Mouse (Mus musculus): ENCODE measurements around the gene Tbl3. TPM values are rescaled to one million over a fixed set of nuclear protein-coding genes. Genes with fewer than 3 reads are reported as not detected.

The Tbl3 gene
- polyA plus RNA-seq (2015; fragmentation: Nextera tagmentation; extraction: Ambion mirVana) = 29.3 and 29.5 TPM in 2 replicates

GRCm38 (mm10) chr17:24706982-24707800 lies at the start of gene Tbl3:
Gene Tbl3, minus strand, starts transcription at chr17:24707660.
- peak; percentile 86 for ATAC-seq (ENCODE audit: low read depth)
- H3K27ac ChIP-seq (ENCODE audit: low read length) = peak within 1 kb of the TSS; percentile 83
- WGBS (ENCODE audit: insufficient replicate concordance) = 1% methylated on average over 32 of the region's 32 CpGs
- peak within 1 kb of the TSS; percentile 82 for H3K4me2 ChIP-seq (ENCODE audit: low read depth, low read length)
- H3K4me1 ChIP-seq (ENCODE audit: control insufficient read depth, low read depth, low read length) = peaks cover 20% of the 10 kb centered on the region
- peak within 1 kb of the TSS; percentile 73 for H3K4me3 ChIP-seq (ENCODE audit: low read depth, low read length)
- H3K27me3 ChIP-seq (ENCODE audit: control insufficient read depth, insufficient read depth, low read depth, low read length) = no peaks in the 10 kb centered on the region
- H3K36me3 ChIP-seq (ENCODE audit: control insufficient read depth, insufficient read depth) = peaks cover 9% of the 10 kb centered on the region
- peak within 1 kb of the TSS; percentile 66 for H3K9ac ChIP-seq (ENCODE audit: low read depth, low read length)
- no peaks in the 10 kb centered on the region for H3K9me3 ChIP-seq (replicated peaks; ENCODE audit: control insufficient read depth, low read length)

DNA sequence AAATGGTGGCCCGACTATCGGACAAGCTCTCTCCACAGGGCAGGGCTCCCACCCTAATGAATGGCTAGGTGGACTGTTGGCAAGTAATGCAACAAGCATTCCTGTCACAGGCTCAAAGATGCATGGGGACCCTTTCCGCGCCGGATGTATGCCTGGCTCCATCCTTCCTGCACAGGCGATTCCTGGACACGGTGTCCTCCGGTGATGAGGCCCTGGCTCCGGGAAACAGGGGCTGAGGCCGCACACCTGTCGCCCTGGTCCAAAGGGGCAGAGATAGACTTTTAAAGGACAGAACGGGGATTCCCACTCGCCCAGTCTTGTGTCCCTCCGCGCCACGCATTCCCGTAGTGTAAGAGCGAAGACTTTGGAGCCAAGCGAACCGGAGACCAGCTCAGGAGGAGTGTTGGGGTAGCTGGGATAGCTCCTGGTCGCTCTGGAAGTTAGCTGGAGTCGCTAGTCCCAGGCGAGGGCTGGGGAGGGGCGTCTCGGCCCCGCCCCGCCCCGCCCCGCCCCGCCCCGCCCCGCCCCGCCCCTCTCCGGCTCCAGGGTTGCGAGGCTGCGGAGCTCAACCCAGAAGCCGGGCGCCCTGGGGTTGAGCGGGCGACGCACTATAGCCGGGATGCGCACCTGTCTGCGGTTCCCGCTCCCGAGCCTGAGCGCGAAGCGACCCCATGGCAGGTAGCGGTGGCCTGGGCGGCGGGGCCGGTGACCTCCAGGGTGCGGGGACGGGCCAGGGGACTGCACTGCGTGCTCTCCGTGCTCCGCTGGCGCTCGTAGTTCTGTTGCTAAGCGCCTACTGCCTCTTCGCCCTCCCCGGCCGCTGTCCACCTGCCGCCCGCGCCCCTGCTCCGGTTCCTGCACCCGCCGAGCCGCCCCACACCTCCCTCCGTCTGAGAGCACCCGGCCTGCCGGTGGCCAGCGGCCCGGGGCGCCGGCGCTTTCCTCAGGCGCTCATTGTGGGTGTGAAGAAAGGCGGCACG lies 45.2 kb upstream of the Tbl3 start, which contains the start of gene Hs3st6:
Hs3st6 (plus strand) TSS at position 574 of the 980 bp plus-strand sequence.
- peak; percentile 79 for ATAC-seq (ENCODE audit: low read depth)
- no peak within 1 kb of the TSS for H3K9ac ChIP-seq (ENCODE audit: low read depth, low read length)
- H3K4me2 ChIP-seq (ENCODE audit: low read depth, low read length) = peak within 1 kb of the TSS; percentile 70
- no peaks in the 10 kb centered on the region for H3K36me3 ChIP-seq (ENCODE audit: control insufficient read depth, insufficient read depth)
- peak within 1 kb of the TSS; percentile 53 for H3K4me3 ChIP-seq (ENCODE audit: low read depth, low read length)
- 1% methylated on average over 64 of the region's 82 CpGs for WGBS (ENCODE audit: insufficient replicate concordance)
- H3K4me1 ChIP-seq (ENCODE audit: control insufficient read depth, low read depth, low read length) = peaks cover 11% of the 10 kb centered on the region
- H3K9me3 ChIP-seq (replicated peaks; ENCODE audit: control insufficient read depth, low read length) = no peaks in the 10 kb centered on the region
- H3K27me3 ChIP-seq (ENCODE audit: control insufficient read depth, insufficient read depth, low read depth, low read length) = peaks cover 59% of the 10 kb centered on the region
- no peak within 1 kb of the TSS for H3K27ac ChIP-seq (ENCODE audit: low read length)

GRCm38 (mm10) chr17:24751528-24751927 lies 44.1 kb upstream of the Tbl3 start:
- Histone ChIP-seq H3K27ac (ENCODE audit: low read length) (no peak overlapping the region), H3K36me3 (ENCODE audit: control insufficient read depth, insufficient read depth) (no peaks in the 10 kb centered on the region), H3K9me3 (replicated peaks; ENCODE audit: control insufficient read depth, low read length) (no peaks in the 10 kb centered on the region), H3K9ac (ENCODE audit: low read depth, low read length) (no peak overlapping the region), H3K4me2 (ENCODE audit: low read depth, low read length) (no peak overlapping the region), H3K27me3 (ENCODE audit: control insufficient read depth, insufficient read depth, low read depth, low read length) (peaks cover 63% of the 10 kb centered on the region), H3K4me3 (ENCODE audit: low read depth, low read length) (no peak overlapping the region), H3K4me1 (ENCODE audit: control insufficient read depth, low read depth, low read length) (peaks cover 11% of the 10 kb centered on the region)
- WGBS (ENCODE audit: insufficient replicate concordance) = 17% methylated on average over 4 of the region's 4 CpGs
- ATAC-seq (ENCODE audit: low read depth) = no peak

DNA sequence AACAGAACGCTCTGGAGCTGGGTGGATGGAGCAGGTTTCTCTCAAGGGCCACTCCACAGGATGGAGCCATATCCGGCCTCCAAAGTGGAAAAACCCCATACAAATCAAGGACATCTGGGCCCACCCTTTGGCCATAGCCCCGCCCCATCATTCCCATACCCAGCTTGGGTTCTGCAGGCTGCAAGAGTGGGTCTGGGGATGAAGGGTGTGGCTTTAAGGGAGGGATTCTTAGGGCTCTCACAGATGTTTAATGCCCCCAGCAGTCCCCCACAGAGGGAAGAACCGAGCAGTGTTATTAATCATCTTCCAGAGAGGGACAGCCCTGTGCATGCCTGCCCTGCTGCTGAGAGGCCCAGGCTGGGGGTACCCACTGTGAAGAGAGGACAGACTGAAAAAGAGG lies 39.5 kb upstream of the Tbl3 start:
- Histone ChIP-seq H3K9me3 (replicated peaks; ENCODE audit: control insufficient read depth, low read length) (no peaks in the 10 kb centered on the region), H3K4me1 (ENCODE audit: control insufficient read depth, low read depth, low read length) (no peaks in the 10 kb centered on the region; the same call in 1 of the 2 replicates), H3K4me2 (ENCODE audit: low read depth, low read length) (no peak overlapping the region), H3K27ac (ENCODE audit: low read length) (no peak overlapping the region), H3K4me3 (ENCODE audit: low read depth, low read length) (no peak overlapping the region), H3K9ac (ENCODE audit: low read depth, low read length) (no peak overlapping the region), H3K36me3 (ENCODE audit: control insufficient read depth, insufficient read depth) (no peaks in the 10 kb centered on the region), H3K27me3 (ENCODE audit: control insufficient read depth, insufficient read depth, low read depth, low read length) (peaks cover 25% of the 10 kb centered on the region)
- whole genome bisulfite sequencing (ENCODE audit: insufficient replicate concordance) = 37% methylated on average over 4 of the region's 4 CpGs
- no peak for ATAC-seq (ENCODE audit: low read depth)

DNA sequence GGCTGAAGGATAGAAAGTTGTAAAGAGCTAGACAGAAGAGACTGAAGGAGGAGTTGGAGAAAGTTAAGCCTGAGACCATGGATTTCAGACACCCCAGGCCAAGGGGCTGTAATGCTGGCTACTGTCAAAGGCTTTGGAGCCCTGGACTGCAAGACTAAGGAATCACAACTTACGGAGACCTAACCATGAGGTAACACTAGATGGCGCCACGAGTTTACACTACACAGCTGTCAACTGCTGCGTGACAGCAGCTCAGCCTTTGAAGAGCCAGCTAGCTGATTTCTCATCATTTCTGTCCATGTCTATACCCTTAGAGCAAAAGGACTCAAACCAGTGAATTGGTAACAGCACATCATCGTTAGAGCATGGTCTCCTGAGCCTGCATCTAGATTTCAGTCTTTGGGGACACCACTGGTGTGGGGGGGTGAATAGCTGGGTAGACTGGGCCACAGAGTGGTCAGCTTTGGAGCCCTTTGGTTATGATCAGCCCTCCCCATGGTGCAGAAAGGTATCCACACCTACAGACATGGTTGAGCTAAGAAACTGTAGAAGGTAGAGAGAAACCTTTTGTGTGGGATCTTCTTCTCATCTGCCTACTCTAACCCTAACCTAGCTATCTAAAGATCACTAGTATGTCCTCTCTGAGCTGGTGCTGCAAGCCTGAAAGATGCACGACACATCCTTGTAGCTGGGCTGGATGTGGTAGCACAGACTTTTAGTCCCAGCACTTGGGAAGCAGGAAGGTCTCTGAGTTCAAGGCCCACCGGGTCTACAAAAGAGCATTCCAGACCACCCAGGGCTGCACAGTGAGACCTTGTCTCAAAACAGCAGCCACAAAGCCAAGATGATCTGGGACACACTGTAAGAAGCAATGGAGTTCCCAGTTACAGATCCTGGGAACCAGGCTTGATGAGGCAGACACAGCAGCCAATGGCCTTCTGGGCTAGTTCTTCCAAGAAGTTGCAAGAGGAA lies 38.4 kb upstream of the Tbl3 start:
- no peak overlapping the region for H3K27ac ChIP-seq (ENCODE audit: low read length)
- no peak overlapping the region for H3K9ac ChIP-seq (ENCODE audit: low read depth, low read length)
- peaks cover 15% of the 10 kb centered on the region for H3K27me3 ChIP-seq (ENCODE audit: control insufficient read depth, insufficient read depth, low read depth, low read length)
- ATAC-seq (ENCODE audit: low read depth) = peak; percentile 48
- no peaks in the 10 kb centered on the region for H3K36me3 ChIP-seq (ENCODE audit: control insufficient read depth, insufficient read depth)
- H3K4me1 ChIP-seq (ENCODE audit: control insufficient read depth, low read depth, low read length) = no peaks in the 10 kb centered on the region; the same call in 1 of the 2 replicates
- 16% methylated on average over 7 of the region's 7 CpGs for WGBS (ENCODE audit: insufficient replicate concordance)
- no peak overlapping the region for H3K4me2 ChIP-seq (ENCODE audit: low read depth, low read length)
- H3K9me3 ChIP-seq (replicated peaks; ENCODE audit: control insufficient read depth, low read length) = no peaks in the 10 kb centered on the region
- no peak overlapping the region for H3K4me3 ChIP-seq (ENCODE audit: low read depth, low read length)

- WGBS (ENCODE audit: insufficient replicate concordance) = 61% methylated on average over 3 of the region's 3 CpGs
- no peaks in the 10 kb centered on the region for H3K9me3 ChIP-seq (replicated peaks; ENCODE audit: control insufficient read depth, low read length)
- peaks cover 5% of the 10 kb centered on the region for H3K27me3 ChIP-seq (ENCODE audit: control insufficient read depth, insufficient read depth, low read depth, low read length)
- peaks cover 4% of the 10 kb centered on the region for H3K4me1 ChIP-seq (ENCODE audit: control insufficient read depth, low read depth, low read length)
- no peak for ATAC-seq (ENCODE audit: low read depth)
- H3K4me2 ChIP-seq (ENCODE audit: low read depth, low read length) = no peak overlapping the region
- H3K27ac ChIP-seq (ENCODE audit: low read length) = no peak overlapping the region
- H3K9ac ChIP-seq (ENCODE audit: low read depth, low read length) = no peak overlapping the region
- H3K4me3 ChIP-seq (ENCODE audit: low read depth, low read length) = no peak overlapping the region
- peaks cover 3% of the 10 kb centered on the region for H3K36me3 ChIP-seq (ENCODE audit: control insufficient read depth, insufficient read depth)
Observed at GRCm38 (mm10) chr17:24744381-24744780, 36.9 kb upstream of the Tbl3 start.

DNA sequence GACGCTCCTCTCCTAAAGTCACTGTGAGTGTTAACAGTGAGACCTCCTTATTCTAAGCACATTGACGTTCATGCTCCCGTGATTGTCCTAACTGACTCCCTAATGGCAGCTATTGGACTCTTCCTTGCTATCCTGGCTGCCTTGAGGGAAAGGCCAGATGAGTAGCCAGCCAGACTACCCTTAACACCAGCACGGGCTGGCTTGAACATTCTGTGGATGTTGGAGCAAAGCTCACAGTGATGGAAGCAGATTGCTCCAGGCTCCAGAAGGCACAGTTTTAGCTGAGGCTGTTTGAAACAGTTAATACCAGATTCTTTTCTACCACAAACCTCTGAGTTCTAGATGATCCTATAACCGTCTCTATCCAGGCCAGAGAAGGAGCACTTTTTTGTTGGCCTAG lies 36.4 kb upstream of the Tbl3 start:
- no peak overlapping the region for H3K9ac ChIP-seq (ENCODE audit: low read depth, low read length)
- no peak overlapping the region for H3K4me2 ChIP-seq (ENCODE audit: low read depth, low read length)
- H3K27ac ChIP-seq (ENCODE audit: low read length) = no peak overlapping the region
- no peak for ATAC-seq (ENCODE audit: low read depth)
- H3K27me3 ChIP-seq (ENCODE audit: control insufficient read depth, insufficient read depth, low read depth, low read length) = peaks cover 5% of the 10 kb centered on the region
- 58% methylated on average over 5 of the region's 5 CpGs for WGBS (ENCODE audit: insufficient replicate concordance)
- no peak overlapping the region for H3K4me3 ChIP-seq (ENCODE audit: low read depth, low read length)
- H3K4me1 ChIP-seq (ENCODE audit: control insufficient read depth, low read depth, low read length) = peaks cover 5% of the 10 kb centered on the region
- peaks cover 3% of the 10 kb centered on the region for H3K36me3 ChIP-seq (ENCODE audit: control insufficient read depth, insufficient read depth)
- no peaks in the 10 kb centered on the region for H3K9me3 ChIP-seq (replicated peaks; ENCODE audit: control insufficient read depth, low read length)

- peaks cover 3% of the 10 kb centered on the region for H3K36me3 ChIP-seq (ENCODE audit: control insufficient read depth, insufficient read depth)
- peak overlapping the region; percentile 54; the same call in 1 of the 2 replicates for H3K27ac ChIP-seq (ENCODE audit: low read length)
- H3K9ac ChIP-seq (ENCODE audit: low read depth, low read length) = no peak overlapping the region
- H3K9me3 ChIP-seq (replicated peaks; ENCODE audit: control insufficient read depth, low read length) = no peaks in the 10 kb centered on the region
- peak; percentile 49 for ATAC-seq (ENCODE audit: low read depth)
- 50% methylated on average over 8 of the region's 8 CpGs for WGBS (ENCODE audit: insufficient replicate concordance)
- no peak overlapping the region for H3K4me3 ChIP-seq (ENCODE audit: low read depth, low read length)
- peaks cover 14% of the 10 kb centered on the region for H3K4me1 ChIP-seq (ENCODE audit: control insufficient read depth, low read depth, low read length)
- peaks cover 5% of the 10 kb centered on the region for H3K27me3 ChIP-seq (ENCODE audit: control insufficient read depth, insufficient read depth, low read depth, low read length)
- H3K4me2 ChIP-seq (ENCODE audit: low read depth, low read length) = no peak overlapping the region
Observed at GRCm38 (mm10) chr17:24742307-24742706, 34.8 kb upstream of the Tbl3 start.

Measured in liver, embryonic 16.5 days (tissue).